Mouse (Mus musculus) brown adipose tissue, adult 24 weeks (tissue): Measurements from ENCODE around the gene Rpl13a. TPM values are rescaled to one million over a fixed set of nuclear protein-coding genes. Genes with fewer than 3 reads are reported as not detected.
"Not testable (repeated sequence)": the region's sequence is repeated elsewhere in the genome, so short reads cannot be mapped to it uniquely, and the experiment has no call there.

ENCODE experiments used
- H3K27ac ChIP-seq: fragments of 200-500 bp; replicated peaks from 2 replicates; pipeline ENCODE4 v1.5.1; 2012; ENCODE audit warnings: low read depth, mild to moderate bottlenecking, low read length
- H3K4me1 ChIP-seq: fragments of 200-500 bp; 2 replicates; pipeline ENCODE4 v1.6.1; 2012; ENCODE audit warnings: low read length, mixed read lengths; ENCODE audit not compliant: control insufficient read depth, insufficient read depth, insufficient read length
- H3K4me3 ChIP-seq: fragments of 200-500 bp; 2 replicates; pipeline ENCODE4 v1.5.1; 2012; ENCODE audit warnings: low read depth, mild to moderate bottlenecking, low read length, moderate library complexity; ENCODE audit not compliant: insufficient read depth
- polyA plus RNA-seq: library from polyadenylated mRNA; stranded (reverse); fragments of >200 nt; gene quantifications from 2 replicates; pipeline ENCODE4 v1.2.4, GENCODE M21; 2012; ENCODE audit not compliant: missing spikeins, insufficient read depth, insufficient read length

Rpl13a gene
- polyA plus RNA-seq, 1 experiment = 1,142 TPM

- peaks cover 9% of the 10 kb centered on the region for H3K4me1 ChIP-seq
- peak overlapping the region; percentile 89 for H3K27ac ChIP-seq
- H3K4me3 ChIP-seq = peak overlapping the region; percentile 75
Observed at GRCm38 (mm10) chr7:45121966-45122365, 6.6 kb downstream of the Rpl13a start.

- Histone ChIP-seq H3K4me3 (peak overlapping the region; percentile 75), H3K27ac (peak overlapping the region; percentile 89), H3K4me1 (peaks cover 9% of the 10 kb centered on the region)
Observed at GRCm38 (mm10) chr7:45121404-45121803, 7.2 kb downstream of the Rpl13a start.

- Histone ChIP-seq H3K27ac (peak overlapping the region; percentile 43), H3K4me1 (peaks cover 9% of the 10 kb centered on the region), H3K4me3 (no peak overlapping the region)
Observed at GRCm38 (mm10) chr7:45119780-45120709, 8.5 kb downstream of the Rpl13a start.

GRCm38 (mm10) chr7:45118336-45118735, 10.2 kb downstream of the Rpl13a start:
- H3K27ac ChIP-seq = no peak overlapping the region
- H3K4me3 ChIP-seq = no peak overlapping the region
- peaks cover 9% of the 10 kb centered on the region for H3K4me1 ChIP-seq

GRCm38 (mm10) chr7:45117566-45117965, 11.0 kb downstream of the Rpl13a start:
- no peak overlapping the region for H3K27ac ChIP-seq
- H3K4me3 ChIP-seq = no peak overlapping the region
- H3K4me1 ChIP-seq = peaks cover 9% of the 10 kb centered on the region

GRCm38 (mm10) chr7:45113476-45113875, 15.1 kb downstream of the Rpl13a start:
- H3K27ac ChIP-seq = no peak overlapping the region
- no peak overlapping the region for H3K4me3 ChIP-seq
- no peaks in the 10 kb centered on the region for H3K4me1 ChIP-seq

- Histone ChIP-seq H3K4me1 (no peaks in the 10 kb centered on the region), H3K4me3 (no peak overlapping the region), H3K27ac (no peak overlapping the region)
Observed at GRCm38 (mm10) chr7:45112529-45112928, 16.0 kb downstream of the Rpl13a start.

- Histone ChIP-seq H3K4me3 (no peak overlapping the region), H3K4me1 (no peaks in the 10 kb centered on the region), H3K27ac (no peak overlapping the region)
Observed at GRCm38 (mm10) chr7:45111940-45112339, 16.6 kb downstream of the Rpl13a start.

GRCm38 (mm10) chr7:45110089-45110488, 18.5 kb downstream of the Rpl13a start:
- H3K4me3 ChIP-seq, H3K4me1 ChIP-seq, H3K27ac ChIP-seq: not testable (repeated sequence)

- H3K4me1 ChIP-seq = peaks cover 9% of the 10 kb centered on the region
Observed at GRCm38 (mm10) chr7:45107052-45107645, 21.4 kb downstream of the Rpl13a start.

GRCm38 (mm10) chr7:45106441-45106840, 22.1 kb downstream of the Rpl13a start:
- Histone ChIP-seq H3K4me1 (peaks cover 16% of the 10 kb centered on the region), H3K27ac (no peak overlapping the region), H3K4me3 (no peak overlapping the region)

More at GRCm38 (mm10) chr7:45107052-45107645, 21.4 kb downstream of the Rpl13a start:
- Histone ChIP-seq H3K27ac (no peak overlapping the region), H3K4me3 (no peak overlapping the region)

GRCm38 (mm10) chr7:45105491-45105890, 23.1 kb downstream of the Rpl13a start:
- Histone ChIP-seq H3K27ac (no peak overlapping the region), H3K4me1 (peaks cover 22% of the 10 kb centered on the region), H3K4me3 (no peak overlapping the region)

GRCm38 (mm10) chr7:45104941-45105340, 23.6 kb downstream of the Rpl13a start:
- H3K4me1 ChIP-seq = peaks cover 24% of the 10 kb centered on the region
- H3K4me3 ChIP-seq = no peak overlapping the region
- H3K27ac ChIP-seq = no peak overlapping the region

- H3K4me1 ChIP-seq = peaks cover 29% of the 10 kb centered on the region
- H3K27ac ChIP-seq = peak within 1 kb of the TSS; percentile 89
- H3K4me3 ChIP-seq = peak within 1 kb of the TSS; percentile 76
Observed at GRCm38 (mm10) chr7:45103652-45104180, 24.8 kb downstream of the Rpl13a start, which contains the start of gene Fcgrt. TSS of gene Fcgrt (minus strand) at chr7:45103851.

- Histone ChIP-seq H3K4me3 (peak overlapping the region; percentile 76), H3K27ac (peak overlapping the region; percentile 89), H3K4me1 (peaks cover 35% of the 10 kb centered on the region)
Observed at GRCm38 (mm10) chr7:45102940-45103585, 25.5 kb downstream of the Rpl13a start.
